Mouse (Mus musculus) mouse embryonic stem cell (cell line): ENCODE results near the gene Emg1.

Experiments
- in situ Hi-C, 2 experiments: fragments of 300-500 bp; cut with MboI; formaldehyde crosslinking; loops; 1 replicate in 1 of 2; 3 replicates in 1 of 2; pipeline ENCODE4 v1.14.3; 2019 to 2020; ENCODE audit warnings: low sequenced_read_pairs in 2 of 2, low pct_unique_long_range_greater_than_20kb in 1 of 2, mixed read lengths in 1 of 2; ENCODE audit not compliant: unreplicated experiment in 1 of 2

Emg1 gene

GRCm38 (mm10) chr6:124711824-124712782, at the start of gene Emg1, which contains the start of gene Phb2:
Gene Emg1 (minus strand): TSS chr6:124712178.
Gene Phb2 (plus strand): TSS chr6:124712336.
- in situ Hi-C loops, result no loop called here

- in situ Hi-C loops, result loop anchor here in 1 of 2 experiments (25.0 kb wide), 1 partner anchor 272 kb away; the partner anchor contains the start of gene C1rl
These were observed 47.3 kb upstream of the Emg1 start for GRCm38 (mm10) chr6:124759259-124759658.

- in situ Hi-C loops, result loop anchor here in 1 of 2 experiments (25.0 kb wide), 1 partner anchor 272 kb away; the partner anchor contains the start of gene C1rl
These were observed 46.9 kb upstream of the Emg1 start for GRCm38 (mm10) chr6:124758849-124759232.

- in situ Hi-C loops, result loop anchor here in 1 of 2 experiments (25.0 kb wide), 1 partner anchor 271 kb away; the partner anchor contains the start of gene C1rl
These were observed 46.2 kb upstream of the Emg1 start for GRCm38 (mm10) chr6:124757909-124758848.

GRCm38 (mm10) chr6:124757351-124757880, 45.4 kb upstream of the Emg1 start:
- in situ Hi-C loops, result loop anchor here in 1 of 2 experiments (25.0 kb wide), 1 partner anchor 270 kb away; the partner anchor contains the start of gene C1rl

- in situ Hi-C loops, result loop anchor here in 1 of 2 experiments (25.0 kb wide), 1 partner anchor 270 kb away; the partner anchor contains the start of gene C1rl
These were observed 44.8 kb upstream of the Emg1 start for GRCm38 (mm10) chr6:124756652-124757350.

- in situ Hi-C loops, result loop anchor here in 1 of 2 experiments (25.0 kb wide), 1 partner anchor 269 kb away; the partner anchor contains the start of gene C1rl
These were observed 44.0 kb upstream of the Emg1 start, which contains the start of the genes Gm45234 and Atn1 for GRCm38 (mm10) chr6:124755831-124756595. Gene Gm45234 (minus strand): TSS chr6:124756021. Gene Atn1 (minus strand): TSS chr6:124756524.

- in situ Hi-C loops, result loop anchor here in 1 of 2 experiments (25.0 kb wide), 1 partner anchor 268 kb away; the partner anchor contains the start of gene C1rl
These were observed 43.3 kb upstream of the Emg1 start for GRCm38 (mm10) chr6:124755306-124755705.

GRCm38 (mm10) chr6:124753861-124754260, 41.9 kb upstream of the Emg1 start:
- in situ Hi-C loops, result loop anchor here in 1 of 2 experiments (25.0 kb wide), 1 partner anchor 267 kb away; the partner anchor contains the start of gene C1rl

- in situ Hi-C loops, result loop anchor here in 1 of 2 experiments (25.0 kb wide), 1 partner anchor 263 kb away; the partner anchor contains the start of gene C1rl
These were observed 38.4 kb upstream of the Emg1 start for GRCm38 (mm10) chr6:124750405-124750804.

GRCm38 (mm10) chr6:124746654-124747632, 35.0 kb upstream of the Emg1 start:
- in situ Hi-C loops, result no loop called here

- in situ Hi-C loops, result no loop called here
These were observed 34.3 kb upstream of the Emg1 start for GRCm38 (mm10) chr6:124746296-124746605.

- in situ Hi-C loops, result no loop called here
These were observed 33.7 kb upstream of the Emg1 start for GRCm38 (mm10) chr6:124745490-124746295.

GRCm38 (mm10) chr6:124744755-124745321, 32.9 kb upstream of the Emg1 start:
- in situ Hi-C loops, result no loop called here
